Mouse (Mus musculus) liver, adult (tissue): ENCODE measurements around the gene Coq6.

Source experiments
- GATA4 ChIP-seq: IDR thresholded peaks from 2 replicates; pipeline ENCODE4 v1.6.1; 2014; ENCODE audit warnings: mild to moderate bottlenecking, low read length; ENCODE audit not compliant: insufficient replicate concordance

Gene Coq6

GRCm38 (mm10) chr12:84408819-84409507 lies 47.5 kb downstream of the Coq6 start, which contains the start of the genes Entpd5 and Bbof1:
TSS of gene Entpd5 (minus strand) at chr12:84409029.
TSS of gene Bbof1 (plus strand) at chr12:84409071.
- no peak for TF ChIP-seq GATA4

DNA sequence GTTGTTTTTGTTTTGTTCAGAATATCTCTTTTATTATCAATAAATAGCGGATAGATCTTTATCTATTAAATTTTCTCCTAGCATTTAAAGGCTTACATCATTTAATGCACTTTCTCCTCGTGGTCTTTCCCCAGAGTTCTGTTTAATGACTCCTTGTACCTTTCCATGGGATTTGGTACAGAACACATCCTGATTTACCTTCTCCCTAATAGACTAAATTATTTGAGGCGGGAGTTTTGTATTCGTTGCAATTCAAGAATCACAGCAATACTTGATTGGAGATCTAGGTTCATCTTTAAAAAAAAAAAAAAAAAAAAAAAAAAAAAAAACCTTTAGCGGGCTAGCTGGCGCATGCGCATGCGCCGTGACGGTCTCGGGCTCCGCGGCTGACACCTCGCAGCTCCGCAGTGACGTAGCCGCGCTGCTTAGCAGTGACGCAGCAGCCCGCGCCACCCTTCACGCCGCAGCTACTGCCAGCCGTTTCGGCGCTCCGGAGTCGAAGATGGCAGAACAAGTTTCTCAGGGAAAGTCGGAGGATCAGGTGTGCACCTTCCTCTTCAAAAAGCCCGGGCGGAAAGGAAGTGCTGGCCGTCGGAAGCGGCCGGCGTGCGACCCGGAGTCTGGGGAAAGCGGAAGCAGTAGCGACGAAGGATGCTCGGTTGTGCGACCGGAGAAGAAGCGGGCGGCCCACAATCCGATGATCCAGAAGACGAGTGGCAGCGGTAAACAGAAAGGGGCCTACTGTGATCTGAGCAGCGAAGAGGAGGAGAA lies 55.6 kb downstream of the Coq6 start, which contains the start of gene Rnf113a2:
TSS of gene Rnf113a2 (plus strand) at position 363 of the 771 bp plus-strand sequence.
- TF ChIP-seq GATA4 = no peak

DNA sequence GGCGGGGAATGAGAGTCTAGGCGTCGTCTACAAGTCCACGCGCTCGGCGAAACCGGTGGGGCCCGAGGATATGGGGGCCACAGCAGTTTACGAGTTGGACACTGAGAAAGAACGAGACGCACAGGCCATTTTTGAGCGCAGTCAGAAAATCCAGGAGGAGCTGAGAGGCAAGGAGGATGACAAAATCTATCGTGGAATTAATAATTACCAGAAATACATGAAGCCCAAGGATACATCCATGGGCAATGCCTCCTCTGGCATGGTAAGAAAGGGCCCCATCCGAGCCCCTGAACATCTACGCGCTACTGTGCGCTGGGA lies 56.1 kb downstream of the Coq6 start:
- no peak for TF ChIP-seq GATA4
